Mouse (Mus musculus): Measurements from ENCODE around the gene Ube2j2. TPM values are rescaled to one million over a fixed set of nuclear protein-coding genes. Genes with fewer than 3 reads are reported as not detected.
A peak's percentile ranks its signal among the peaks of the same experiment; 100 is the strongest.

The Ube2j2 gene
- polyA plus RNA-seq, 1 experiment from 2014 or later, result 138 TPM

DNA sequence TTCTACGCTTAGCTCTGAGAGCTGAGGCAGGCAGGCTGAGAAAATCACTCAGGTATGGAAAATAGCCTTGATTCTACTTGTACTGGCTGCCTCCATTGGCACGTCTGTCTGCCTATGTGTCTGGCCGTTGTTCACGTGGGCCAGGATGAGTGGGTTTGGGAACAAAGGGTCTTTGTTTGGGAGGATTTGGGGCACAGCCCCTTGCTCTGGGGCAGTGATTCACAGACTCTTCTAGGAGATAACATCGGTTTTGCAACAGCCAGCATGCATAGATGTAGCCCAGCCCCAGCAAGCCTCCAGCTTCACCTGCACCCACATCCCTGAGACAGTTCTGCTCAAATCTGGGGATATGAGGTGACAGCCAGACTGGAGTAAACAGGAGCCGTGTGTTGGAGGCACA, 29.0 kb downstream of the Ube2j2 start:
- H3K27ac ChIP-seq (replicated peaks; ENCODE audit: low read depth, low read length), result no peak overlapping the region
- H3K36me3 ChIP-seq (ENCODE audit: control insufficient read depth, insufficient read depth, low read length), result no peaks in the 10 kb centered on the region
- no peak overlapping the region for H3K9ac ChIP-seq (replicated peaks; ENCODE audit: low read length)
- DNase-seq (no peak), ATAC-seq (ENCODE audit: low FRiP score, low TSS enrichment) (no peak)
- no peak overlapping the region for H3K4me2 ChIP-seq (ENCODE audit: low read length)
- no peaks in the 10 kb centered on the region for H3K9me3 ChIP-seq (ENCODE audit: control insufficient read depth, low read length)
- no peaks in the 10 kb centered on the region for H3K4me1 ChIP-seq (ENCODE audit: control insufficient read depth, insufficient read depth, low read length)
- no peaks in the 10 kb centered on the region for H3K27me3 ChIP-seq (ENCODE audit: control insufficient read depth, insufficient read depth, low read length)
- WGBS, result 38% methylated on average over 6 of the region's 6 CpGs
- H3K4me3 ChIP-seq (replicated peaks; ENCODE audit: low read depth, low read length), result no peak overlapping the region

DNA sequence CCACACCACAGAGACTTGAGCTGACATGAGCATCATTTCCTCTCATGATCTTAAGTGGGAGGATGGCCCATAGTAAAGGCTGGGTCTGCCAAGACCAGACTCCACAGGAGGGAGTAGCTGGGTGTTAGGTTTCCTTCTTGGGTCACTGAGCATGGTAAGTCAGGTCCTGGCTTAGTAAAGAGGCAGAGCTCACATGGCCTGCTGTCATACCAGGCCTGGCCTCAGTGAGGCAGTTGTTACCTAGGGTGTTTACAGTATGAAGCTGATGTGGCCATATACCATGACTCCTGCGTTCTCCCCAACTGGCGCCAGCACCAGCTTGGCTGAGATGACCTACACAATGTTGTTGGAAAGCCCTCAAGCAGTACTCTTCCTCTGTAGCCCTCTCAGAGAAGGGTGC, 29.6 kb downstream of the Ube2j2 start:
- H3K4me1 ChIP-seq (ENCODE audit: control insufficient read depth, insufficient read depth, low read length), result no peaks in the 10 kb centered on the region
- no peak overlapping the region for H3K27ac ChIP-seq (replicated peaks; ENCODE audit: low read depth, low read length)
- no peak overlapping the region for H3K9ac ChIP-seq (replicated peaks; ENCODE audit: low read length)
- H3K27me3 ChIP-seq (ENCODE audit: control insufficient read depth, insufficient read depth, low read length), result no peaks in the 10 kb centered on the region
- no peaks in the 10 kb centered on the region for H3K9me3 ChIP-seq (ENCODE audit: control insufficient read depth, low read length)
- 86% methylated on average over 2 of the region's 2 CpGs for WGBS
- DNase-seq (no peak), ATAC-seq (ENCODE audit: low FRiP score, low TSS enrichment) (no peak)
- H3K36me3 ChIP-seq (ENCODE audit: control insufficient read depth, insufficient read depth, low read length), result no peaks in the 10 kb centered on the region
- no peak overlapping the region for H3K4me2 ChIP-seq (ENCODE audit: low read length)
- no peak overlapping the region for H3K4me3 ChIP-seq (replicated peaks; ENCODE audit: low read depth, low read length)

DNA sequence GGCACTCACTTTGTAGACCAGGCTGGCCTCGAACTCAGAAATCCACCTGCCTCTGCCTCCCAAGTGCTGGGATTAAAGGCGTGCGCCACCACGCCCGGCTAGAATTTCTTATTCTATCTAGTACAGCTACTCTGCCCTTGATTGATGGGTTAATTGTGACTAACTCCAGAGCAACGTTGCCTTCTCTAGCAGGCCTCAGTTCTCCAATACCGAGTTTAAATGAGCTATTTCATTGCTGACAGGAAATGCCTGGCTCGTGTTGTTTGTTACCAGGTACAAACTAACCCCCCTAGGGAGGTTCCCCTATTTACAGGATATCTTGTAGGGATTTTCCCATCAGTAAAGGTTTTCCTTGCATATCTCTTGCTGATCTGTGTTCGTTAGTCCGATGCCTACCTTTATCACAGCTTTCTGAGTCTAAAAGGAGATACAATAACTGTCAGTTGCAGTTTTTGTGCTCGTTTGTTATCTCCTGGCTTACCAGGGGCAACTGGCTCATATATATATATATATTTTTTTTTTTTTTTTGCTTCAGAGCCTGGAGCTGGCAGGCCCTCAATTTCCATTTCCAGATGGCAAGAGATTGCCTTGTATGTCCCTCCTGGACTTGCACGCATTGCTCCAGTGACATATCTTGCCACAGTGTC, 37.9 kb downstream of the Ube2j2 start:
- Histone ChIP-seq H3K9ac (replicated peaks; ENCODE audit: low read length) (no peak overlapping the region), H3K4me2 (ENCODE audit: low read length) (no peak overlapping the region), H3K4me1 (ENCODE audit: control insufficient read depth, insufficient read depth, low read length) (no peaks in the 10 kb centered on the region), H3K4me3 (replicated peaks; ENCODE audit: low read depth, low read length) (no peak overlapping the region), H3K27me3 (ENCODE audit: control insufficient read depth, insufficient read depth, low read length) (no peaks in the 10 kb centered on the region), H3K27ac (replicated peaks; ENCODE audit: low read depth, low read length) (no peak overlapping the region), H3K36me3 (ENCODE audit: control insufficient read depth, insufficient read depth, low read length) (no peaks in the 10 kb centered on the region), H3K9me3 (ENCODE audit: control insufficient read depth, low read length) (no peaks in the 10 kb centered on the region)
- ATAC-seq (ENCODE audit: low FRiP score, low TSS enrichment) (no peak), DNase-seq (no peak)
- WGBS, result 83% methylated on average over 11 of the region's 12 CpGs

DNA sequence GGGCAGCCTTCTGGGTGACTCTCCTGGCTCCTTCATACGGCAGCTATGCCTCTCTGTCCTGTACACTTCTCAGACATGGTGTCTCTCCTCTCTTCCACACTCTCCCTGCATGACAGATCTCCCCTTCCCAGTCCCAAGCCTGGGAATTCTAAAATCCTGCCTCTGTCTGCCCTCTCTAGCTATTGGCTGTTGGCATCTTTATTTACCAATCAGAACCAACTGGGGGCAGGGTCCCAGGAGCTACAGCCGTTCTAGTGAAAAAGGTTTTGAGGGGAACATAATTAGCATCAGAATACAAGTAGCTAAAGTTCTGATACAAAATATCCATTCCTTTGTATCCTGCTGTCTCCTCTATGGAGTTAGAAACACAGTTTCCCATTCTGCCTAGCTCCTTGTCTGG, 40.2 kb downstream of the Ube2j2 start:
- H3K4me1 ChIP-seq (ENCODE audit: control insufficient read depth, insufficient read depth, low read length), result no peaks in the 10 kb centered on the region
- no peak for ATAC-seq (ENCODE audit: low FRiP score, low TSS enrichment)
- 10% methylated on average over 2 of the region's 2 CpGs for WGBS
- H3K36me3 ChIP-seq (ENCODE audit: control insufficient read depth, insufficient read depth, low read length), result no peaks in the 10 kb centered on the region
- H3K4me3 ChIP-seq (replicated peaks; ENCODE audit: low read depth, low read length), result no peak overlapping the region
- no peak overlapping the region for H3K4me2 ChIP-seq (ENCODE audit: low read length)
- H3K27me3 ChIP-seq (ENCODE audit: control insufficient read depth, insufficient read depth, low read length), result no peaks in the 10 kb centered on the region
- DNase-seq, result peak; percentile 15
- no peak overlapping the region for H3K9ac ChIP-seq (replicated peaks; ENCODE audit: low read length)
- H3K9me3 ChIP-seq (ENCODE audit: control insufficient read depth, low read length), result no peaks in the 10 kb centered on the region
- H3K27ac ChIP-seq (replicated peaks; ENCODE audit: low read depth, low read length), result no peak overlapping the region

DNA sequence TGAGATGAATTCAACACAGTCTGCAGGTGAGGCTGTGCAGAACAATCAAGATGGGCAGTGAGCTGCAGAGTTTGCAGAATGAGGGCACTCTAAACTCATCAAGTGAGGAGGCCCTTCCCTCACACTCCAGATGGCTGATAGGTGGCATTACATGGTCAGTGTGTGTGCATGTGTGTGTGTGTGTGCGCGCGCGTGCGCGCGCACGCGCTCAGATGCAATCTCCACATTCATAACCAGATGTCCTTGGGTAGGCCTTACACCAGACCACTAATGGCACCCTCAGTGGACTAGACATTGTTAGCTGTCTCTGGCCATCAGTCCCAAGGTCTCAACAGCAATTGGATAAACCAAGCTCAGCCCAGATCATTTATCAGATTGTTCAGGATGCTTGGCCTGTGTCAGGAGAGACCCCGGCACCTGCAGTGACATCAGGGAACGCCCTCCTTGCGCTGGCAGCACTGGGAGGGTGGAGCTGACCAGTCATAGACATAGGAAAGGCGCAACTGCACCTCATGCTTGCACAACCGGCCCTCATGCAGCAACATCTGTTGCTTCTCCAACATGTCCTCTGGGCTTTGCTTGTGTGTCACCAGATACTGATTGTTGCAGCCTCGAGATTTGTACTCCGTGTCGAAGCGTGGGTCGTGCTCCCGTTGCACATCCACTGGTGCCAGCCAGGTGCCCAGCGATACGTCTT, 47.7 kb downstream of the Ube2j2 start:
- WGBS, result 87% methylated on average over 22 of the region's 22 CpGs
- ATAC-seq (ENCODE audit: low FRiP score, low TSS enrichment), result no peak
- Histone ChIP-seq H3K9me3 (ENCODE audit: control insufficient read depth, low read length) (no peaks in the 10 kb centered on the region), H3K27ac (replicated peaks; ENCODE audit: low read depth, low read length) (peak overlapping the region; percentile 94), H3K4me2 (ENCODE audit: low read length) (peak overlapping the region; percentile 97), H3K36me3 (ENCODE audit: control insufficient read depth, insufficient read depth, low read length) (peaks cover 6% of the 10 kb centered on the region), H3K4me1 (ENCODE audit: control insufficient read depth, insufficient read depth, low read length) (peaks cover 24% of the 10 kb centered on the region), H3K9ac (replicated peaks; ENCODE audit: low read length) (peak overlapping the region; percentile 68), H3K4me3 (replicated peaks; ENCODE audit: low read depth, low read length) (peak overlapping the region; percentile 80), H3K27me3 (ENCODE audit: control insufficient read depth, insufficient read depth, low read length) (no peaks in the 10 kb centered on the region)
- no peak for DNase-seq

DNA sequence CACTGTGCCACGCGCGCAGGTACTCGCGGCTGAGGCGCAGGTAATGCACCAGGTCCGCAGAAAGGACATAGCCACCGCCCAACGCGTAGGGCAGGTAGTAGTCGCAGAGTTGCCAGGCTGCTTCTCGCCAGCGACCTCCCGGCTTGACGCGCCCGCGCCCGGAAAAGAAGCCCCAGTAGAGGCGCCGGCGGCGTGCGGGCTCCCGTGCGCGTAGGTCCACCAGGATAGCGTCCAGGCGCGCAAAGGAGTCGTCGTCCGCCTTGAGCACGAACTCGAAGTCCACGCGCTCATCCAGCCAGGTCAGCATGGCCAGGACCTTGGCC, 48.2 kb downstream of the Ube2j2 start:
- Histone ChIP-seq H3K36me3 (ENCODE audit: control insufficient read depth, insufficient read depth, low read length) (peaks cover 11% of the 10 kb centered on the region), H3K4me2 (ENCODE audit: low read length) (peak overlapping the region; percentile 97), H3K9ac (replicated peaks; ENCODE audit: low read length) (peak overlapping the region; percentile 68), H3K4me1 (ENCODE audit: control insufficient read depth, insufficient read depth, low read length) (peaks cover 24% of the 10 kb centered on the region), H3K27ac (replicated peaks; ENCODE audit: low read depth, low read length) (peak overlapping the region; percentile 94), H3K4me3 (replicated peaks; ENCODE audit: low read depth, low read length) (peak overlapping the region; percentile 80), H3K9me3 (ENCODE audit: control insufficient read depth, low read length) (no peaks in the 10 kb centered on the region), H3K27me3 (ENCODE audit: control insufficient read depth, insufficient read depth, low read length) (no peaks in the 10 kb centered on the region)
- ATAC-seq (ENCODE audit: low FRiP score, low TSS enrichment), result peak; percentile 25; the same call in 1 of the 2 replicates
- WGBS, result 31% methylated on average over 37 of the region's 37 CpGs
- no peak for DNase-seq

DNA sequence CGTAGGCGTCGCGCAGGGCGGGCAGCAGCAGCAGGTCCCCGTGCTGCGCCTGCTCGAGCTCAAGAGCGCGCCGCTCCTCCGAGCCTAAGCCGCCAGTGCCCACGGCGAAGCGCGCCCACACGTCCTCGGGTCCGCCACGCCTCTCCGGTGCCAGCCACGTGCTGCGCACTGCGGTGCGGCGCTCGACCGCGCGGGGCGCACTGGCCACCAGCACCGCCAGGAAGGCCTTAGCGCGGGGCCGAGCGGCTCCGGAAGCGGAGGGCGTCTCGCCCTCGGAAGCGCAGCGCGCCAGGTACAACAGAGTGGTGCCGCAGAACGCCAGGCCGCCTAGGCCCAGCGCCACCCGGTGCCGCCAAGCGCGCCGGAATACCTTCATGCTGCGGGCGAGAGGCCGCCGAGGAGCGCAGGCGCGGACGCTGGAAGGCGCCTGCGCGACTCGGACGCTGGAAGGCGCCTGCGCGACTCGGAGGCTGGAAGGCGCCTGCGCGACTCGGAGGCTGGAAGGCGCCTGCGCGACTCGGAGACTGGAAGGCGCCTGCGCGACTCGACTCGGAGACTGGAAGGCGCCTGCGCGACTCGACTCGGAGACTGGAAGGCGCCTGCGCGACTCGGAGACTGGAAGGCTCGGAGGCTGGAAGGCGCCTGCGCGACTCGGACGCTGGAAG, 48.7 kb downstream of the Ube2j2 start, which contains the start of the genes B3galt6 and Sdf4:
TSS of gene B3galt6 (minus strand) at position 409 of the 665 bp plus-strand sequence.
TSS of gene Sdf4 (plus strand) at position 632 of the 665 bp plus-strand sequence.
- Histone ChIP-seq H3K9ac (replicated peaks; ENCODE audit: low read length) (peak within 1 kb of the TSS; percentile 76), H3K36me3 (ENCODE audit: control insufficient read depth, insufficient read depth, low read length) (peaks cover 16% of the 10 kb centered on the region), H3K27ac (replicated peaks; ENCODE audit: low read depth, low read length) (peak within 1 kb of the TSS; percentile 94), H3K9me3 (ENCODE audit: control insufficient read depth, low read length) (no peaks in the 10 kb centered on the region), H3K4me1 (ENCODE audit: control insufficient read depth, insufficient read depth, low read length) (peaks cover 24% of the 10 kb centered on the region), H3K4me2 (ENCODE audit: low read length) (peak within 1 kb of the TSS; percentile 97), H3K4me3 (replicated peaks; ENCODE audit: low read depth, low read length) (peak within 1 kb of the TSS; percentile 80), H3K27me3 (ENCODE audit: control insufficient read depth, insufficient read depth, low read length) (no peaks in the 10 kb centered on the region)
- under 1% methylated on average over 98 of the region's 99 CpGs for WGBS
- peak; percentile 95 for DNase-seq
- peak; percentile 88 for ATAC-seq (ENCODE audit: low FRiP score, low TSS enrichment)

DNA sequence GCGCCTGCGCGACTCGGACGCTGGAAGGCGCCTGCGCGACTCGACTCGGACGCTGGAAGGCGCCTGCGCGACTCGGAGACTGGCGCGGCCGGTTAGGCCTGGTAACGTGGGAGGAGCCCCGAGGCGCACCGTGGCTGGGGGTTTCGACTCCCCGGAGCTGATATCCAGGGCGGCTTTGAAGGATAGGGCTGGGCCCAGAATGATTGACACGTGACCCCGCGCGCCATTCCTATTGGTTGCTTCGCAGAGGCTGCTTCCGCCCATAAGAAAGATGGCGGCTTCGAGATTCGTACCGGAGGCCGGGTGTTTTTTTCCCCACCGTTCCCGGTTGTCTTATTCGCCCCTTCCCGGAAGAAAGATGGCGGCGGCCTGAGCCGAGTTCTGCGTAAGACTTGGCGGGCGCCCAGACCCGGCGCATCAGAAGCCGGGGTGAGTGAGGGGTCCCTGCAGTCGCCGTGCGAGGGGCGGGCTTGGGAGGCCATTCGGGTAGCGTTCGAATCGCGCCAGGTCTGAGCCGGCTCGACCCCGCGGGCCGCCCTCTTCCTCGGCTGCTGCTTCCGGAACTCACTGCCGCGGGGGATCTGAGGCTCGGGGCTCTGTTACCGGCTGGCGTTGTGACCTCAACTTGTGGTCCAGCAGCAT, 49.4 kb downstream of the Ube2j2 start:
- peak overlapping the region; percentile 64 for H3K4me2 ChIP-seq (ENCODE audit: low read length)
- peaks cover 24% of the 10 kb centered on the region for H3K4me1 ChIP-seq (ENCODE audit: control insufficient read depth, insufficient read depth, low read length)
- under 1% methylated on average over 70 of the region's 70 CpGs for whole genome bisulfite sequencing
- H3K4me3 ChIP-seq (replicated peaks; ENCODE audit: low read depth, low read length), result peak overlapping the region; percentile 80
- peak; percentile 98 for DNase-seq
- peaks cover 23% of the 10 kb centered on the region for H3K36me3 ChIP-seq (ENCODE audit: control insufficient read depth, insufficient read depth, low read length)
- ATAC-seq (ENCODE audit: low FRiP score, low TSS enrichment), result peak; percentile 86
- H3K27ac ChIP-seq (replicated peaks; ENCODE audit: low read depth, low read length), result peak overlapping the region; percentile 94
- H3K9ac ChIP-seq (replicated peaks; ENCODE audit: low read length), result peak overlapping the region; percentile 76
- H3K9me3 ChIP-seq (ENCODE audit: control insufficient read depth, low read length), result no peaks in the 10 kb centered on the region
- no peaks in the 10 kb centered on the region for H3K27me3 ChIP-seq (ENCODE audit: control insufficient read depth, insufficient read depth, low read length)

All from midbrain, embryonic 14.5 days (tissue).